ENCODE assay signal across 9 mouse cellular contexts in genomic region chr14:20258185-20259113, GRCm38 (mm10). TPM values are rescaled to one million over a fixed set of nuclear protein-coding genes. Genes with fewer than 3 reads are reported as not detected.
A peak's percentile ranks its signal among the peaks of the same experiment; 100 is the strongest.
DNase-seq lines count a peak whose midpoint lies in the region; ATAC-seq and TF ChIP-seq lines count a peak whose summit lies in the region.
"Had no signal": no experiment of that assay in that cellular context is flagged by ENCODE, and none has a peak within 500 bp of the region (broad histone marks: within the 10 kb centered on the region; RNA-seq: fewer than 3 reads in every experiment).

No protein-coding gene starts in this region.

- peak; percentile 58 to 66 for DNase-seq in CD8-positive naive resting alpha-beta T cell, adult 2 months (ENCODE audit: low read depth in 2 of 2, low spot score in 2 of 2)
- peak; percentile 79 for DNase-seq in brain, adult 2 months (ENCODE audit: low read depth, low spot score)
- peak; percentile 78 to 88 for DNase-seq in heart, postnatal 14 days
- peak; percentile 89 for DNase-seq in kidney, postnatal 4 days
- DNase-seq in lung, adult 18-20 months = peak; percentile 71 to 72
- DNase-seq in testis, postnatal 14 days (ENCODE audit: low spot score) = peak; percentile 64

- 56% methylated on average over 8 of the region's 8 CpGs for WGBS in olfactory bulb, adult 2 months

- intact Hi-C loops in heart, postnatal 14 days (cut with DNase I) = loop anchor here (1.0 to 5.0 kb wide), 3 partner anchors 144 to 421 kb away; no protein-coding TSS in a partner anchor

- H3K27ac ChIP-seq in olfactory bulb, adult 2 months (ENCODE audit: insufficient read depth, low read depth, low read length) = no peak overlapping the region

- H3K4me1 ChIP-seq in olfactory bulb, adult 2 months (ENCODE audit: control insufficient read depth, insufficient read depth, low read length) = no peaks in the 10 kb centered on the region

- TF ChIP-seq CTCF in olfactory bulb, adult 2 months (IDR thresholded peaks at IDR 0.05; ENCODE audit: insufficient read depth, low read depth, low read length) = peak; percentile 60; the same call in 1 of the 2 replicates

- H3K4me3 ChIP-seq in olfactory bulb, adult 2 months (ENCODE audit: insufficient read depth, low read depth, low read length) = no peak overlapping the region

- no peak for TF ChIP-seq POLR2A in olfactory bulb, adult 2 months (IDR thresholded peaks at IDR 0.05; ENCODE audit: insufficient read depth, low read depth, low read length)

- peak; percentile 75; the same call in 1 of the 2 replicates for ATAC-seq in erythroblast, adult 5-6 weeks (replicated peaks; ENCODE audit: low FRiP score, poor library complexity, severe bottlenecking)

RNA-seq across cellular contexts. Expression of gene Kcnk16, which starts 10.6 kb away (rescaled TPM):
- total RNA-seq in erythroblast, adult 5-6 weeks (2015; ENCODE audit: low replicate concordance) = not detected in 2 replicates
- not detected in 2 replicates for total RNA-seq in erythroblast, adult 5-6 weeks (2017; ENCODE audit: low replicate concordance)
- total RNA-seq in heart, postnatal 14 days (2021) = not detected
- not detected in 2 replicates for polyA plus RNA-seq in olfactory bulb, adult 2 months (2012; ENCODE audit: insufficient read depth, insufficient read length, low replicate concordance, missing spikeins)
- polyA plus RNA-seq: gonadal fat pad, adult 2 months had no signal

RNA-seq across cellular contexts. Expression of gene Nudt13, which starts 36.0 kb away (rescaled TPM):
- total RNA-seq in erythroblast, adult 5-6 weeks (2015; ENCODE audit: low replicate concordance) = 4.4 TPM in 1 of 2 replicates, not detected in the other
- total RNA-seq in erythroblast, adult 5-6 weeks (2017; ENCODE audit: low replicate concordance) = 3.6 and 5.3 TPM in 2 replicates
- total RNA-seq in heart, postnatal 14 days (2021) = 10 to 100 TPM; 25.7 to 35.1 TPM
- not detected in 2 replicates for polyA plus RNA-seq in olfactory bulb, adult 2 months (2012; ENCODE audit: insufficient read depth, insufficient read length, low replicate concordance, missing spikeins)

Comparison
In these comparisons a context has a peak if more than half of its experiments do, and no peak if none do; other contexts are left out.
1. RNA of gene Nudt13, which starts 36.0 kb away (total RNA-seq): 25.7 to 35.1 TPM in heart, postnatal 14 days; 3.6 to 5.3 TPM in erythroblast, adult 5-6 weeks; every median in the first group is over 4 times any median in the second.
2. Peak in every context shown above with its lines, with median percentiles within 50 percentile points of each other: DNase-seq.